Mouse (Mus musculus) adrenal gland, postnatal 14 days (tissue): ENCODE measurements around the gene Arhgap19. TPM values are rescaled to one million over a fixed set of nuclear protein-coding genes. Genes with fewer than 3 reads are reported as not detected.

Experiments
- DNase-seq: peaks from one replicate; pipeline ENCODE4 v3.0.0; 2021; ENCODE audit warnings: mixed read lengths
- total RNA-seq: library from RNA; stranded (reverse); gene quantifications from 2 replicates; pipeline ENCODE4 v1.2.3, GENCODE M21; 2021

Gene Arhgap19
- total RNA-seq, 1 experiment from 2014 or later: 7.2 TPM

DNA sequence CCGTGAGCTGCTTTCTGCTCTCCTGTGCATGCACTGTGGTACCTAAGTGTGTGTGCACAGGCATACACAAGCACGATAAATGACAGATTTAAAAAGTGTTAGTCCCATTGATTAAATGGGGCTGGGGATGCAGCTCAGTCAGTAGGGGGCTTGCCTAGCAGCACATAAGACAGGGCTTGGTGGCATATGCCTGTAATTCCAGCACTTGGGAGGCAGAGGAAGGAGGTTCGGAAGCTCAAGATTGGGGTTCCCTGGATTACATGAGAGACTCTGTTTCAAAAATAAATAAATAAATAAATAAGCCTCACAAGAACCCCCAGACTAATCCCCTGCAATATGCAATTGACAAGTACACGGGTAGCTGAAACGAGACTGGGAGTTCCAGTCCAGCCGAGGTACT, 1.4 kb downstream of the Arhgap19 start:
- DNase-seq: no peak

DNA sequence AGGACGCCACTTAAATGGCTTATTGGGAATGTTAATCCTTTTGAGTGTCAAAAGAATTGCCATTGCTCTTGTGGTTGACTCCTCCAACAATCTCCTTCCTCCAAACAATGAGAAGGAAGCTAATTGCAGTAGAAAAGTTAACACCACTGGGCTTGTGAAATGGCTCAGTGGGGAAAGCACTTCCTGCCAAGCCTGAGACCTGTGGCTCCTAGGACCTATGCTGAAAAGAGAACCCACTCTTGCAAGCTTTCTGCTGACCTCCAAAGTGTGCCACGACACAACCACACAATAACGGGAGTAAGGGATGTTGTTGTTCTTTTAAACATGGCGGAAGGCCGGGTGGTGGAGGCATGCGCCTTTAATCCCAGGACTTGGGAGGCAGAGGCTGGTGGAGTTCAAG, 4.3 kb downstream of the Arhgap19 start:
- DNase-seq: no peak

DNA sequence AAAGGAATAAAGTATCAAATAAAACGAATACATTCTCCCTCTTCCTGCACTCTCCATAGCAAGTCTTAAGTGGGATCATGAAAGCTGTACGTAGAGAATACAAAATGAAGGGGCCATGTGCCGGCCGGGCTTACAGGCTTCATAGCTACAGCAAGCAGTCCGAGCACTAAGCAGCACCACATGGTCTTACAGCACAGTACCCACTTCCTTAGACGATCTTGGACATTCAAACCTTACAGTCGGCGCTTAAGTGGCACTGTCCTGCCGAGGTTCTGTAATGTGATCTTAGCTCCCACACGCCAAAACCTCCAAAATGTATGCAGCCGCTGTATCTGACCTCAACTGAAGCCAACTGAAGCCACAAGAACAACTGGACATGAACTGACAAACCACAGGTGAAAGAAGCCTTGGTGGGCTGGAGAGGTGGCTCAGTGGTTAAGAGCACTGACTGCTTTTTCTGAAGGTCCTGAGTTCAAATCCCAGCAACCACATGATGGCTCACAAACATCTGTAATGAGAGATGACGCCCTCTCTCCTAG, 5.0 kb downstream of the Arhgap19 start:
- DNase-seq: no peak

DNA sequence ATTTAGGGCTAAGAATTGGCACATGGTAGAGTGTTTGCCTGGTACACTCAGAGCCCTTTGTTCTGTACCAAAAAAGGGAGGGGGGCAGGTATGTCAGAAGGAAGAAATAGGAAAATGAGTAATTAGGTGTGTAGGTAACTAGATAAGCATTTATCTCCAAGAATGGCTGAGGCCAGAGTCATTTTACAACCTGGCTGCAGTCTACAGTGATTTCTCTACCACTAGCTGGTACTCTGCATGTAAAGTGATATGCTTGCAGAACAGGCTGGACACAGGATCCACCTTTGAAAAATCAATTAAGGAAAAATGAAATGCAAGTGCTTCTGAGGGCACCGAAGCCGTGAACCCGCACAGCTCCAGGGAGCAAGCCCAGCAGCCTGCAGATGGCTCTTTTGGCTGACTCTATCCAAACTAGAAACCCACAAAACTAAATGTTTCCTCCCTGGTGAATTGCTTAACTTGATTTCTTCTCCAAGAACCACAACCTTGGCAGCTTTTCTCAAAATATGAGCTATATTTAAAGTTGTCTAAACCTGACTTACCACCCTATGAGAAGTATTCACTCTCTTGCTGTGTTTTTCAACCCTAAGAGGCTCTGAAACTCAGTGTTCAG, 5.6 kb downstream of the Arhgap19 start:
- DNase-seq: peak; percentile 14

DNA sequence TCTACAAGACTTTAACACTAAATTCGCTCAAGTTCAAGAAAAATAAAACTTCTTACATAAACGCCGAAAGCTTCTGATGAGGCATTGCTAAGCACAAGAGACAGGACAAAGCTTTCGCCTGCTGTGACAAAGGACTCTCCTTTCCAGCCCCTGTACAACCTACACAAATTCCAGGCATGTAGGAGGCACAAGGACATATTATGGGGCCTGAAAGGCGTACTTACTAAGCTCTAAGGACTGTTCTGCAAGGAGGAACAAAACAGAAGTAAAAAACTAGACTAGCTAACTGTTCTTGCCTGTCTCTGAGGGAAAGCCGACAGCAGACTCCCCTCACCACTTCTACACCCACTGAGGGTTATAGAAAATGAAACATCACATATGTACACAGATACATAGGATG, 6.9 kb downstream of the Arhgap19 start:
- DNase-seq: no peak

DNA sequence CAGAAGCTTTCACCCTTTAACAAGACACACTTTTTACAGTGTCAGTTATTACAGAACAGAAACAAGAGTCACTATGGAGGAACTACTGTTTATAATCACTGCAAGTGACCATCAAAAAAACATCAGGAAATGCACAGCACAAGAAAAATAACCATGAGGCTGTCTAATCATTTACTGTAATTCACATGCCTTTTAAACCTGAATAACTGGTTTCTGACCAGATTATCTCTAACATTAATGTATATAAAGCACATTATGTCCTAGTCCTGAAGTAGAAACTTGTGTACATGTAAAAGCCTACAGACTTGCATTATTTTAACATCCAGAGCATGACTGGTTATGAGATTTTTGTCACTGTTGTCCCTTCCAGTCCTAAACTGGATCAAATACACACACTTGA, 7.8 kb downstream of the Arhgap19 start:
- no peak for DNase-seq

DNA sequence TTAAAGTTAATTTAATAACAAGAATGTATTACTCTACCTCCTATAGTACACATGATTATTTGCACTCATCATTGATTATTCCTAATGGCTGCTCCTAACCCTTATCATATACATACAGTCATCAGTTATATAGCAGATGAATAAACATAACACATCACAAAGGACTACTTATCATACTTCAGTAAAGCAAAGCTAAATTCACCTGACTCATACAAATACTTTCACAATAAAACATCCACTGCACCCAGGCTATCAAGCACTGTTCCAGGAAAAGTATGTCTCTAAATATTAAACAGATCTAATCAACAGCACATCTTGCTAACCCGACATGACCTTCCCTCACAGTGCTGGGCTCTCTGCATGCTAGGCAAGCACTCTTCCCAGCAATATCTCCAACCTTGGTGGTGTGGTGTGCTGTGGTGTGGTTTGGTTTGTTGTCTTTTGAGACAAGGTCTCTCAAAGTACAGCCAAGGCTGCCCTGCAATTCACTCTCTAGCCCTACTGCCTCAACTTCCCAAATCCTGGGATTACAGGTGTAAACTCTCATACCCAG, 8.8 kb downstream of the Arhgap19 start:
- no peak for DNase-seq

DNA sequence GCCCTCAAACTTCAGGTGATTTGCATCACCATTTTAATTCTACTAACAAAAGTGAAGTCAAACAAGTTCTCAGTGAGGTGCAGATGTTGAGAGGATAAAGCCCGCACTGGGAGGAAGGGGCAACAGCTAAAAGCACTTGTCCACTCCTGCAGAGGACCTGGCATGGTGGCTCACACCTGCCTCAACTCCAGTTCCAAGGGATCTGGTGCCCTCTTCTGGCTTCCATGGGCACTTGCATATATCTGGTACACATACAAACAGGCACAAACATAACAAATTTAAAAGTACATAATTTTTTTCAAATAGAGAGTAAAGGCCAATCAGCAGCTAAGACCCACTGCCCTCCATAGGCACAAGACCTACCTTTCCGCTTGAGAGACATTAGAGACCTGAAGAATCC, 10.5 kb downstream of the Arhgap19 start:
- no peak for DNase-seq

DNA sequence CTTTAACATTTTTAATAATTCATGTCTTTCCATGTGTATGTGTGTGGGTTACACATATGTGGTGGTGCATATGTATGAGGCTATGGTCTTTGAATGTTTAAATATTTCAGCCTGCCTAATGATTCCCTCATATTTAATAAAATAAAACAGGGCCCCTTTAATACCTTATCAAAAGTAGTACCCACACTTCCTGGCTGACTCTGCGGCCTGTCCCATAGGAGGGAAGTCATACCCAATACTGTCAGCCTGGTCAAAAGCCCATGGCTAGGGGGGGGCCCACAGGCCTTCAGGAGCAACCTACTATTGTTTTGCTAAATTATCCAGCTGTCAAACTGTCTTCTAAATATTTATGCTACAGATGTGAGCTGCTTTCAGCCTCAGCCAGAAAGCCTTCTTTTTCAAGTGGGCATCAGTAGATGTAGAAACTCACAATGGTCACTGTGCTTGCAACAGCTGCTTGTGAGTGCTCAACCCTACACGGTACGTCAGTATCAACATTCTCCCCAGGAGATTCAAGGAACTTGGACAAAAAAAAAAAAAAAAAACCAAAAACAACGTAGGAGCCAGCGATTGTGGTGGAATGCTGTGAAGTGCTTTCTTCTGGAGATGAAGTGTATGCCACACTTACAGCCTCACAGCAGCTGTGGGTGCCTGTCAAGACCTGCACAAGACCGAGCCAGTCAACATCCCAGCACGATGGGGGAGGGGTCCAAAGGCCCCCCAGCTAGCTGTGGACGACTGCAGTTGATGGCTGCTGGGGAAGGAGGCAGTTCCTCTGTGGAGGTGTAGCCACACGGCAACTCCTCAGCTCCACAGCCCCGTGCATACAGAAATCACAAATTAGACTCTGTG, 12.5 kb downstream of the Arhgap19 start:
- DNase-seq: no peak

DNA sequence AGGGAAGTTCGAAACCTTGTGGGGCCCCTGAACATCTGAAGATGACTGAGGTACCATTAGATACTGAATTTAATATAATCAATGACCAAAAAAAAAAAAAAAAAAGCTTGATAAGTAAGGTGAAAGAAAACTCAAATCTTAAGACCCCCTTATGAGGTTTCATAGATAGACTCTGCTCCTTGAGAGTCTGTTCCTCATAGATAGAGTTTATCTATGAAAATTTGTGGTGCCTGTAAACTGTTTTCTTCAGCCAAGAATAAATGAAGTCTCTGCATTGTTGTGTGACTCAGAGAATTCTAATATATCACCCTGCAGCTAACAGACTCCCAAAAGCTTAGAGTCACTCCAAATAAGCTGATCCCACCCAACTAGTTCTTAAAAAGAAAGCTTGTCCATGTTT, 15.0 kb downstream of the Arhgap19 start:
- DNase-seq: no peak

DNA sequence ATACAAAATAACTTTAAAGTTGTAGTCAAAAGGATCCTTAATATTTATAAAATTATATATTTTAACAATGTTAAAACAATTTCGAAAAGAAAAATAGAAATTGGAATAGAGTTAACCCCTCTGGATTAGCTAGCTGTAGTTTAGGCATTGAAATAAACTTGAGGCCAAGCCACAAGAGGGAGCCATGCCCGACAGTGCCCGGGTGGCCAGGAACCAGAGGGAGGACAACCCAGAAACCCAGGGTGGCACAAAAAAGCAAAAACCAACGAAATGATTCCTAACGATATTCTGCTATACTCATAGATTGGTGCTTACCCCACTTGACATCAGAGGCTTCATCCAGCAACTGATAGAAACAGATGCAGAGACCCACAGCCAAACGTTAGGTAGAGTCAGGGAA, 24.3 kb downstream of the Arhgap19 start:
- peak; percentile 40 for DNase-seq

DNA sequence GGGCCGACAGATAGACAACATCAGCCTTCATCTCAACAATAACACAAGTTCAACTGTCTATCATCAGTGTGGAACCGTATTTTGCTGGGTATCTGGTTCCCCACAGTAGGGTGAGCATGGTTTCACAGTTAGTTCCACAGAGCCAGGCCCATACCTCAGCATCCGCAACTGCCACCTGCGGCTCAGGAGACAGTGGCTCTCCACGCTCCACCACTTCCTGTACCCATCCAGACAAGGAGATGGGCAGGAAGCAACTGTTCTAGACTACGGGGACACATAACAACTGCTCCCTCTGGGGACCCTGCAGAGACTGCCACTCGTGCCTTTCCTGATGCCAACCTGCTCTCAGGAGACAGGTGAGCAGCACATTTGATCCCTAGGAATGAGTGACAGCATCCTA, 33.1 kb downstream of the Arhgap19 start:
- no peak for DNase-seq

DNA sequence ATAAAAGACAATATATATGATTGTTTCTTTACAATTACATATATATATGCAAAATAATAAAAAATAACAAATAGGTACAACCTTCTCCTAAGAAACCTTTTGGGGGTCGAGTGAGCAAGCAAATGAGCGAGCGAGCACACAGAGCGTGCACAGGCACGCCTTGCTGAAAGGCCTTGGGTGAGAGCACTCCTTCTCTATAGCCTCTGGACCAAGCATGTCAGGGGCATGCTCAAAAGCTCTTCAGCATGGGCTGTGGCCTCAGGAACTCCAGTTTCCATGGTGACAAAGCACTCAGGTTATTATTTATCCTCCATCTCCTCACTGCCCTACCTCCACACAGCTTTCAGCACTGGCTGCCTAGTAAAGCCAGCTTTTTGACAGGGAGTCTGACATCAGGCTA, 35.2 kb downstream of the Arhgap19 start:
- DNase-seq: no peak

DNA sequence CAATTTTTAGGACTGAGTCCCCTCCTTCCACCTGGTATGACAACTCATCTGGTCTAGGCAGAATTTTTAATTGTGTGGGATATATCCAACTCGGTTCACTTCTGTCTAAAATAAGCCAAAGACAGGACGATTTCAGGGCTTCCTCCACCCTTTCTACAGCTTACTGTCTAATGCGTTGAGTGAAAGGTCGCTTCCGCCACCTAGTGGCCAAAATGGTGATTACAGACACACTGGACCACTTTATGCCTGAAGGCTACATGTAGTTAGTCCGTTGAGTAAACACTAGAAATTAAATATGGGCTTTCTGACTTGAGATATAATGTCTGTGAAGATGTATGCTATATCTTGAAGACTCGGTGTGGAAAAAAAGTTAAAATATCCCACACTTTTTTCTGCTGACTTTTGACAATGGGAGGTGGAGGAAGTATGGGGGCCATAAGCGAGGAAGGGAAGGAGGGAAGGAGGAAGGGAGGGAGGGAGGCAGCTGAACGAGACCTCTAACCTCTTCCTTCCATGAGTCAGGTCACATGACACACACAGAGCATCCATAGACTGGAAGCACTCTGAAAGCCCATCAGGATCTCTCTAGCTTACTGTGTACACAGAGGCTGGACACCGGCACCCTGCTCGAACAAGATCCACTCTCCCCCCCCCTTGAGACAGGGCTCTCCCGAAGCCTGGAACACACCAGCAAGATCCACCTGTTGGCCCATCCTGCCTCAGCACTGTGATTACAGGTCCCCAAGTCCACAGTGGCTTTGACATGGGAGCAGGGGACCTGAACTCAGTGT, 37.8 kb downstream of the Arhgap19 start:
- DNase-seq: peak; percentile 91

DNA sequence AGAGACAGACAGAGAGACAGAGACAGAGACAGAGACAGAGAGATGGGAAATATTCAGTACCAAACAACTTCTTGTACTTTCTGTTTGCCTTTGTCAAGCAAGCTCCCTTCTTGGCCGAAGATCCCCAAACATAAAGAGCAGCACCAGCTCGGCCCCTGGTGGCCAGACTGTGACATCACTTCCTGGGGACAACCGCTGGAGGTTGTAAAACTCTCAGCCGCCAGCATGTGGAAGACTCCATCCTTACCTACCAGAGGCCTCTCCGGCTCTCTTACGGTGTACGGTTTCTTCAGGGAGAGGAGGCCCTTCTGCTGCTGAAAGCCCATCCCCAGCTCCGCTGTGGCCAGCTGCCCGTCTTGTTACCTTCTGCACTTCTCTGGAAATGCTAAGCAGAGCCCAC, 40.3 kb downstream of the Arhgap19 start:
- peak; percentile 58 for DNase-seq

DNA sequence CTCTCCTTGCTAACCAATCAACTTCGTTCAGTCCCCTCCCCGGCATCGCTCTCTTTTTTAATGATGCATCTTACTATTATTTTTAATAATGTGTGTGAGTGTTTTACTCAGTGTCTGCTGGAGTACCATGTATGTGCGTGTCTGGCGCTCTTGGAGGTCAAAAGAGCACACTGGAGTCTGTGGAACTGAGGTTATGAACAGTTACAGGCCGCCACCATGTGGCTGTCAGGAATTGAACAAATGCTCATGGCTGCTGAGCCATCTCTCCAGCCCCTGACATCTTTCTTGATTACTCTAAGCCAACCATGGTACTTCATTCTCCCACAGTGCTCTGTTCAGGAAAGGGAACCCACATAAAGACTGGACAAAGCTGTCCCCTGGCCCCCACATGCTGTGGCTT, 42.1 kb downstream of the Arhgap19 start:
- peak; percentile 49 for DNase-seq

DNA sequence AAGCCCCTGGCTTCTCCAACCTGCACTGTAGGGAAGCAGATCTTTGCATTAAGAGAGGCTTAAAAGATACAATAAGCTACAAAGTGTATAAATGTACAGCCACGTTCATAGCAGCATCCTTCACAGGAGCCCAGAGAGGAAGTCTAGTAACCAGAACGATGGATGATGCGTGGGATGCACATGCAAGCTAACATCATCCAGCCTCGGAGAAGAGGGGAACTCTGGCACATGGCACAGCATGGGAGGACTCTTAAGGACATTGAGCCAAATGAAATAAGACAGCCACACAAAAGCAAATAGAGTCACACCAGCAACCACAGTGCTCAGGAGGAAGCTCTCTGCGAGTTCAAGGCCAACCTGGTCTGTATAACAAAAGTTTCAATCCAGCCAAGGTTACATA, 42.6 kb downstream of the Arhgap19 start:
- no peak for DNase-seq

DNA sequence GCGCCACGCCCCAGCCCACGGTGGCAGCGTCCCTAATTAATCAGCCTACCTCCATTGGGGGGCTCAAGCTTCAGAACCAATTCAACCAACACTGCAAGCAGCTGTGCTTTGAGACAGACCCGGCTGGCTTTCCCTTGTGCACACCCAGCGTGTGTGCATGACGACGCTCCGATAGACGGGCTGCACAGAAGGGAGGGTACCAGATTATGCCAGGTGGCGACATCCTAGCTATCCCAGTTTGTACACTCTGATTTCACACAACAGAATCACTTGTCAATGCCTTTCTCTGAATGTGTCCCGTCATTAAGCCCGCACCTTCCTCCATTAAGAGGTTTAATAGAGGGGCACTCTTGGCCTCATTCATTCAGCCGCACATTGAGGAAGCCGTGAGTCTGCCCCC, 47.1 kb downstream of the Arhgap19 start:
- no peak for DNase-seq

DNA sequence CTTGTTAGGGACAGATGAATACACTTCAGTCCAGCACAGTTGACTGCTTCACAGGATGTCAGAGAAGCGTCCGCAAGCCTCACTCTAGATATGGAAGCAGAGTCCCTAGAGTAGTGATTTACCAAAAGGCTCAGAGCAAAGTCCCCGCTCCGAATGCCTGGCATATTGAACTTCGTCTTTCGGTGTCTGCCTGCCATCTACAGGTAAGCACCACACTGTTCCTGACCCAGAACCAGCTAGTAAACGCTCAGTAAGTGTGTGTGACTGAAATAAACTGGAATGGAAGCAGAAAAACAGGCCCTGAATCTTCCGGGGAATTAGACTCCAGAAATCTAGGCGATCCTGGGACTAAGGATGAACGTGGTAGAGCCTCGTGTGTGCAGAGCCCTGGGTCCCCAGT, 49.9 kb downstream of the Arhgap19 start:
- no peak for DNase-seq

DNA sequence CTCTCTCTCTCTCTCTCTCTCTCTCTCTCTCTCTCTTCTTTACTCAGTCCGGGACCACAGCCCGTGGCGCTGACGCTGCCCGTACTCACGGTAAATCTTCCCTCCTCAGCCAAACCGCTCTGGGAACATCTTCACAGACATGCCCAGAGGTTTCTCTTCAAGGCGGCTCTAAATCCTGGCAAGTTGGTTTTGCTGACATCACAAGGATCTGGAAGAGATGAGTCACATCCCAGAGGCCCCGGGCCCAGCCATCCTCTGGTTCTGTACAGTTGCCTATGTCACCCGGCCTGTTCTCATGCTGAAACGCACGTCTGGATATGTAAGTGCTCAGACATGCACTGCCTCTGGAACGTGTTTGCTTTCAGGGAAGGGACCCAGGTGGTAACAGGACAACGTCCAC, 54.4 kb downstream of the Arhgap19 start:
- DNase-seq: peak; percentile 24

DNA sequence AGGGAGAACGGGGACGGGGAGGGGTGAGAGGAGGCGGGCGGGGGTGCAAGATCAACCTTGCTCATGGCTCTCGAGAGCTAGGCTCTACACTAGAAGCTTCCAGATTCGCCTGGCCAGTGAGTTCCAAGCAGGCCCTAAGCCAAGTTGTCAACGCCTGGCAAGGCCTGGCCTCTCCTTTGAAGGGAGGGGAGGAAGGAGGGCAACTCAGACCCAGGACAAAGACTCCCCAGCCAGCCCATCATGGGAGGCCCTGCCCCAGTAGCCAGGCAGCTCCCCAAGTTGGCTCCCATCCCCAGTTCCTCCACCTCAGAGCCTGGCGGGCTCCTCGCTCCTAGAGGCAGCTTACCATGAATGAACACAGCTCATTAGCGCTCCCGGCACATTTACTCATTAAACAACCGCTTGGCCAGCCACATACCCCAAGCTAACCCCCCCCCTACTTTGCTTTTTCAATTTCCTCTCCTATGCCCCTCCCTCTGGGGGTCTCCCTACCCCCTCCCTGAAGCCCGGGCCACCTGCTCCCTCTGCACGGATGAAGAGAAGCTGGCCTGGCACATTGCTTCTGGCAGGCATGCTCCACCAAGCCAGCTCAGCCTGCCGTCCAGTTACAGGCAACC, 55.8 kb downstream of the Arhgap19 start:
- DNase-seq: peak; percentile 43

DNA sequence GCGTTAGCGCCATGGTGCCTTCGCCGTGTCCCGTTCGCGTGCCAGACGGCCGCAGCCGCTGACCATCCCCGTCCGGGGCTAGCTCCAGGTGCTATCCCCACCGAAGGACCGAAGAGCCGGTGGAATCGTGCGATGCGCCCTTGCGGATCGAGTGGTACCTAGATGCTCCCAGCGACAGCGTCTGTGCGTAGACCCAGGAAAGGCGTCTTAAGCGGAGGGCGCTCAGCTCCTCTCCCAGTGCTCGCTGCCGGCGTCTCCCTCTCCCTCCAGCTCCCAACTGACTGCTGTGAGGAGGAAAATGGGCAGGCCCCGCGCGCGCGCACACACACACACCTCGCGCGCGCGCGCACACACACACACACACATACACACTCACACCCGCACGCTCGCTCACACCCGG, 58.5 kb downstream of the Arhgap19 start, which contains the start of gene Slit1:
Slit1 (minus strand) TSS at position 270 of the 400 bp plus-strand sequence.
- peak; percentile 30 for DNase-seq
